Mouse (Mus musculus) cortical plate, adult 2 months (tissue): ENCODE measurements around the gene Acin1. TPM values are rescaled to one million over a fixed set of nuclear protein-coding genes. Genes with fewer than 3 reads are reported as not detected.

Source experiments
- H3K27ac ChIP-seq: fragments of 200-500 bp; 2 replicates; pipeline ENCODE4 v1.5.1; 2012; ENCODE audit warnings: low read length, control low read depth, inconsistent platforms; ENCODE audit not compliant: insufficient read depth
- H3K4me1 ChIP-seq: fragments of 200-500 bp; 2 replicates; pipeline ENCODE4 v1.6.1; 2011; ENCODE audit warnings: low read length; ENCODE audit not compliant: control insufficient read depth, insufficient read depth
- H3K4me3 ChIP-seq: fragments of 200-500 bp; 2 replicates; pipeline ENCODE4 v1.5.1; 2011; ENCODE audit warnings: mild to moderate bottlenecking, low read length, control low read depth; ENCODE audit not compliant: insufficient read depth
- CTCF ChIP-seq: fragments of 200-500 bp; IDR thresholded peaks from 2 replicates; pipeline ENCODE4 v1.5.1; 2011; ENCODE audit warnings: mild to moderate bottlenecking, control low read depth, low read length; ENCODE audit not compliant: insufficient read depth; ENCODE audit errors: extremely low read depth
- POLR2A ChIP-seq: fragments of 200-500 bp; IDR thresholded peaks from 2 replicates; pipeline ENCODE4 v1.6.1; 2011; ENCODE audit warnings: mild to moderate bottlenecking, low read length, control low read depth; ENCODE audit not compliant: insufficient read depth; ENCODE audit errors: extremely low read depth
- polyA plus RNA-seq: library from polyadenylated mRNA; depleted of rRNA; stranded (reverse); fragments of >200 nt; gene quantifications from 2 replicates; pipeline ENCODE4 v1.2.3, GENCODE M21; 2012

Acin1 gene
- polyA plus RNA-seq, 1 experiment: 169 TPM

DNA sequence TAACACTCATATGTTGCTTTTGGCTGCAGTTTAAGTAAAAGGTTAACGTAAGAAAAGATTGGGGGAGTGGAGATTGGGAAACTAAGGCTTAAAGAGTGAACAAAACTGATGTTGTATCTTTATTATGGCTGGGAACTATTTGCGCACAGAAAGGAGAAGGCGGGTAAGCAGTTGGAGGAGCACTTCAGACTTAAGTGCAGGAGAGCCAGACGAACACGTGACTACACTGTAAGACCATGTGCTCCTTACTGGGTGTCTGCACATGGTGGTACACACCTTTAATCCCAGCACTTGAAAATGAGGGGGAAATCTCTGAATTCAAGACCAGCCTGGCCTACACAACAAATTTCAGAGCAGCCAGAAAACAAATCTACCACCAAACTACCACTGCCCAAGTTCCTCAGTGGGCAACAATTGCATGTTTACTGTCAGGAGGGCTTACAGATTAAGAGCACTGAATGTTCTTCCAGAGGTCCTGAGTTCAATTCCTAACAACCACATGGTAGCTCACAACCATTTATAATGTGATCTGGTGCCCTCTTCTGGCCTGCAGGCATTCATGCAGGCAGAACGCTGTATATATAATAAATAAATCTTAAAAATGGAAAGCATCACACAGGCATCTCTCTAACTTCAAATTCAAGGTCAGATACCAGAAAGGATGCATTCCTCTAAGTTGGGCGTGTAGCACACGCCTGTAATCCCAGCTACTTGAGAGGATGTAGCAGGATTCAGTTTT lies 39.7 kb downstream of the Acin1 start:
- 0 out of 2 replicates have a peak, but pooled peaks have one; percentile 14 for TF ChIP-seq CTCF
- no peak for TF ChIP-seq POLR2A

GRCm38 (mm10) chr14:54646455-54646854 lies 40.3 kb downstream of the Acin1 start:
- TF ChIP-seq POLR2A: no peak
- TF ChIP-seq CTCF: no peak
- H3K4me3 ChIP-seq: no peak overlapping the region

More for the DNA sequence above, 39.7 kb downstream of the Acin1 start:
- Histone ChIP-seq H3K4me3 (no peak overlapping the region), H3K4me1 (peaks cover 4% of the 10 kb centered on the region; the same call in 1 of the 2 replicates), H3K27ac (no peak overlapping the region)

GRCm38 (mm10) chr14:54644294-54644693 lies 42.4 kb downstream of the Acin1 start:
- Histone ChIP-seq H3K4me3 (no peak overlapping the region), H3K4me1 (no peaks in the 10 kb centered on the region; the same call in 1 of the 2 replicates), H3K27ac (no peak overlapping the region)
- TF ChIP-seq POLR2A: no peak

More at GRCm38 (mm10) chr14:54646455-54646854, 40.3 kb downstream of the Acin1 start:
- Histone ChIP-seq H3K27ac (no peak overlapping the region), H3K4me1 (peaks cover 4% of the 10 kb centered on the region; the same call in 1 of the 2 replicates)

- H3K4me1 ChIP-seq: no peaks in the 10 kb centered on the region
- H3K4me3 ChIP-seq: no peak overlapping the region
- TF ChIP-seq POLR2A: 0 out of 2 replicates have a peak, but pooled peaks have one; percentile 0
- no peak for TF ChIP-seq CTCF
- no peak overlapping the region for H3K27ac ChIP-seq
Measured at GRCm38 (mm10) chr14:54643011-54643410, 43.7 kb downstream of the Acin1 start.

DNA sequence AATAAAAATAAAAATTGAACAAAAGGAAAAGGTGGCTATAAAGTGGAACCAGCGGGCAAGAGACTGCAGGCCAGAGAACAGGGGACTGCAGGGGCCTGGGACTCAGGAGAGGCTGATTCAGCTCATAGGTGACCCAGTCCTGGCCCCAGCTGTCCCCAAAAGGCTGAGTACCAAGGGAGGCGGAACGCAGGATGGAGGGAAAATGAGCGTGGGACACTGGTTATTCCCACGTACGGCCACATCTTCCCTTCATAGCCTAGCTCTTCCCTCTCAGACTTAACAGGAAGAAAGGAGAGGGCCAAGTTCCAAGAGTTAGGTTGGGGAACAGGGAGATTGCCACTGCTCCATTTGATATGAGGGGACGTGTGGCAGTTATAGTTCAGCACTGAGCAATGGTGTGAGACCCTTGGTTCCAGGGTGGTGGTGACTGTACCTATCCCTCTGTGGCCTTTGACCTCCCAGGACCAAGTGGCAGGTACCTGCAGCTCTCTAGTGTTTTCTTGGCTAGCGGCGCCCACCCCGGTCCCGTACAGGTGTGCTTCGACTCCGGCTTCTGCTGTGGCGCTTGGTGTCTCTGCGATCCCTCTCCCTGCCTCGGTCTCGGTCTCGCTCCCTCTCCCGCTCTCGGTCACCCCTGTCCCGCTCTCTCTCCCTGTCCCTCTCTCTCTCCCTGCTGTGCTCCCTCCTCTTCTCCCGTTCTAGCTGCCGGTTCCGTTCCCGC lies 44.3 kb downstream of the Acin1 start:
- TF ChIP-seq CTCF: no peak
- 0 out of 2 replicates have a peak, but pooled peaks have one; percentile 5 for TF ChIP-seq POLR2A

GRCm38 (mm10) chr14:54641305-54641969 lies 45.3 kb downstream of the Acin1 start, which contains the start of gene Cdh24:
Gene Cdh24, minus strand, starts transcription at chr14:54641364.
- TF ChIP-seq POLR2A: 0 out of 2 replicates have a peak, but pooled peaks have one; percentile 12
- peak; percentile 82 for TF ChIP-seq CTCF
- H3K27ac ChIP-seq: no peak within 1 kb of the TSS
- peak within 1 kb of the TSS; percentile 44 for H3K4me3 ChIP-seq
- no peaks in the 10 kb centered on the region for H3K4me1 ChIP-seq

More for the DNA sequence above, 44.3 kb downstream of the Acin1 start:
- H3K27ac ChIP-seq: no peak overlapping the region
- H3K4me3 ChIP-seq: no peak overlapping the region
- no peaks in the 10 kb centered on the region for H3K4me1 ChIP-seq

GRCm38 (mm10) chr14:54640946-54641304 lies 45.8 kb downstream of the Acin1 start, which contains the start of gene Gm17606:
Gene Gm17606, plus strand, starts transcription at chr14:54640952.
- H3K4me1 ChIP-seq: no peaks in the 10 kb centered on the region
- H3K27ac ChIP-seq: no peak within 1 kb of the TSS
- TF ChIP-seq POLR2A (no peak), CTCF (no peak)
- H3K4me3 ChIP-seq: peak within 1 kb of the TSS; percentile 44

GRCm38 (mm10) chr14:54640121-54640520 lies 46.6 kb downstream of the Acin1 start:
- TF ChIP-seq CTCF: no peak
- no peak for TF ChIP-seq POLR2A

DNA sequence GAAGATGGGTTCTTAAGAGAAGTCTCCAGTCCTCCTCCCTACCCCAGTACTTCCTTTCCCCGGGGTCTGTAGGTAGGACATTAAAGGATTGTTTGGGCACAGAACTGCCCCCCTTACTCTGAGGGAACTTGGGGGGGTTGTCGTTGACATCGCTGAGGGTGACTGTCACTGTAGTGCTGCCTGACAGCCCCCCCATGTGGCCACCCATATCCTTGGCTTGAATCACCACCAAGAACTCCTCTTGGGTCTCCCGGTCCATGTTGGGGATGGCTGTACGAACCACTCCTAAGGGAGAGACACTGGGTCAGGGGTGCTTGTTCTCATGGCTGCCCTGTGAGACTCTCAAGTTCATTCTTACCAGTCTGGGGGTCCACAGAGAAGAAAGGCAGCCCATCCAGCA lies 48.5 kb downstream of the Acin1 start:
- Histone ChIP-seq H3K27ac (no peak overlapping the region), H3K4me1 (no peaks in the 10 kb centered on the region), H3K4me3 (no peak overlapping the region)
- peak; percentile 51 for TF ChIP-seq CTCF
- TF ChIP-seq POLR2A: no peak

More at GRCm38 (mm10) chr14:54640121-54640520, 46.6 kb downstream of the Acin1 start:
- H3K4me1 ChIP-seq: no peaks in the 10 kb centered on the region
- no peak overlapping the region for H3K27ac ChIP-seq
- no peak overlapping the region; the same call in 1 of the 2 replicates for H3K4me3 ChIP-seq
